ENCODE assay signal across 31 mouse cellular contexts in genomic region chr2:158238101-158238500, GRCm38 (mm10). TPM values are rescaled to one million over a fixed set of nuclear protein-coding genes. Genes with fewer than 3 reads are reported as not detected.
A peak's percentile ranks its signal among the peaks of the same experiment; 100 is the strongest.
DNase-seq lines count a peak whose midpoint lies in the region; ATAC-seq lines count a peak whose summit lies in the region.
"Had no signal": no experiment of that assay in that cellular context is flagged by ENCODE, and none has a peak within 500 bp of the region (broad histone marks: within the 10 kb centered on the region; RNA-seq: fewer than 3 reads in every experiment).

No protein-coding gene starts in this region.

- ATAC-seq in cerebellum, adult (ENCODE audit: insufficient number of reproducible peaks, low FRiP score, low TSS enrichment) = no peak
- ATAC-seq: forebrain, embryonic 15.5 days; hindbrain, embryonic 16.5 days; intestine, embryonic 15.5 days; Patski had no signal

- peak; percentile 23 for DNase-seq in adrenal gland, adult 8-10 months
- DNase-seq in adrenal gland, postnatal 4 days (ENCODE audit: low spot score in 2 of 2) = no peak
- peak; percentile 54 for DNase-seq in cerebellum, adult 11-12 months
- DNase-seq in cerebellum, adult 9-10 months = peak; percentile 48
- DNase-seq in cerebellum, postnatal 4 days (ENCODE audit: low spot score in 2 of 2) = no peak
- DNase-seq in cerebellum, postnatal 36 days = peak; percentile 51
- DNase-seq in thymus, postnatal 0 days (ENCODE audit: low spot score) = no peak
- DNase-seq: B cell, adult 2 months; embryo, embryonic 11 days; gastrocnemius, postnatal 25 days; heart, adult 18-20 months; heart, postnatal 10 days; heart, postnatal 36 days; kidney, adult 11 months; kidney, adult 8-10 months had no signal

RNA-seq across cellular contexts. Expression of gene D630003M21Rik, which starts 9.1 kb away (rescaled TPM):
- total RNA-seq in adrenal gland, adult 8-10 months (2022) = 1 to 10 TPM; 1.4 to 7.8 (median 4.4) TPM
- total RNA-seq in adrenal gland, postnatal 4 days (2021) = 1 to 10 TPM; 5.1 to 6.1 TPM
- 0.35 and 0.47 TPM in 2 replicates for polyA plus RNA-seq in thymus, postnatal 0 days (2015; fragmentation: Nextera tagmentation; extraction: Ambion mirVana)
- polyA plus RNA-seq: G1E had no signal

RNA-seq across cellular contexts. Expression of gene Bpi, which starts 19.8 kb away (rescaled TPM):
- not detected for total RNA-seq in adrenal gland, adult 8-10 months (2022)
- total RNA-seq in adrenal gland, postnatal 4 days (2021) = not detected
- 0.08 TPM in 1 of 2 replicates, not detected in the other for polyA plus RNA-seq in thymus, postnatal 0 days (2015; fragmentation: Nextera tagmentation; extraction: Ambion mirVana)
- total RNA-seq: G1E; gastrocnemius, adult 8-10 months; gastrocnemius, postnatal 25 days; heart, adult 18-20 months; heart, postnatal 10 days; heart, postnatal 36 days had no signal
- polyA plus RNA-seq: cortical plate, adult 2 months; embryonic facial prominence, embryonic 10.5 days; embryonic facial prominence, embryonic 13.5 days; erythroblast, embryonic 14.5 days; forebrain, embryonic 12.5 days; forebrain, embryonic 15.5 days; G1E; heart, embryonic 12.5 days; heart, embryonic 15.5 days; hindbrain, embryonic 10.5 days; hindbrain, embryonic 13.5 days; hindbrain, embryonic 16.5 days; intestine, embryonic 15.5 days had no signal

Comparison
In these comparisons a context has a peak if more than half of its experiments do, and no peak if none do; other contexts are left out.
1. DNase-seq: peak in adrenal gland, adult 8-10 months (single experiment), cerebellum, adult 11-12 months (single experiment), cerebellum, adult 9-10 months (single experiment) and cerebellum, postnatal 36 days (2 of 2); none in adrenal gland, postnatal 4 days (0 of 2), cerebellum, postnatal 4 days (0 of 2) and thymus, postnatal 0 days (single experiment).